Mouse (Mus musculus): Measurements from ENCODE around the gene Mmp28.

DNA sequence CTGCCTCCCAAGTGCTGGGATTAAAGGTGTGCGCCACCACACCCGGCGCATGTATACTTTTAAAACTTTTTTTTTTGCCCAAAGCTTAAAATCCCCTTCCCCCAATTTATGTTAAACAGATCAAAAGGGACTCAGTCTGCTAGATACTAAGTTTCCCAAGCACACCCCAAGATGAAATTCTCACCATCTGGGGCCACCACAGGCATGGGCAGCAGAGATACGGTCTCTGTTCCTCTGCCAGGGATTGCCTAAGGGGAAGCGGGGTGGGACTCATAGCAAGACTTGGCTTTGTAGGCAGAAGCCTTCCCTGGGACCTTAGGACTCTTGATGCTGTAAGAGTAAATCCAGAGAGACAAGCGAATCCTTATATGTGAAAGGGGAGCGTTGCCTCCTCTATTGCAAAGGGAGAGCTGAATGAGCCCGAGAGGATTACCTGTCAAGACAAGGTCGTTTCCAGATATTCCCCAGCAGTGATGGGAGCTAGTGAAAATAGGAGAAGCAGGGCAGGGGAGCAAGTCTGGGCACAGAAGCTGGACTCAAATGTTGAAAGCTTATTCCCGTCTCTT is 1.3 kb downstream of the Mmp28 start:
- TF ChIP-seq CTCF (IDR thresholded peaks at IDR 0.05; ENCODE audit: low read depth, low read length) (no peak), POLR2A (IDR thresholded peaks at IDR 0.05; ENCODE audit: insufficient read depth, low read length) (no peak), EP300 (IDR thresholded peaks at IDR 0.05; ENCODE audit: insufficient read depth, low read depth, low read length) (no peak)

Data from ES-Bruce4 (cell line).